Mouse (Mus musculus) hindbrain, embryonic 11.5 days (tissue): Measurements from ENCODE around the gene Gipc2. TPM values are rescaled to one million over a fixed set of nuclear protein-coding genes. Genes with fewer than 3 reads are reported as not detected.

Experiments used
- ATAC-seq: fragments of 200-750 bp; cut with Nextera tagmentation; 2 replicates; pipeline ENCODE4 v1.8.0; 2017; ENCODE audit warnings: mild to moderate bottlenecking, moderate TSS enrichment, moderate library complexity; ENCODE audit not compliant: low FRiP score
- DNase-seq: peaks from one replicate; pipeline ENCODE4 v3.0.0-alpha.2; 2015; ENCODE audit warnings: low spot score
- H3K27ac ChIP-seq: fragments of 300-500 bp; sonication (generic); 2 replicates; pipeline ENCODE4 v1.5.1; 2014; ENCODE audit warnings: mild to moderate bottlenecking, low read depth, low read length
- H3K27me3 ChIP-seq: fragments of 300-500 bp; sonication (generic); 2 replicates; pipeline ENCODE4 v1.6.1; 2014; ENCODE audit warnings: mild to moderate bottlenecking, low read length, moderate library complexity, mixed read lengths; ENCODE audit not compliant: control insufficient read depth, insufficient read depth
- H3K36me3 ChIP-seq: fragments of 300-500 bp; sonication (generic); 2 replicates; pipeline ENCODE4 v1.6.1; 2014; ENCODE audit warnings: mild to moderate bottlenecking, low read length, moderate library complexity, mixed read lengths; ENCODE audit not compliant: control insufficient read depth, insufficient read depth
- H3K4me1 ChIP-seq: fragments of 300-500 bp; sonication (generic); replicated peaks from 2 replicates; pipeline ENCODE4 v1.6.1; 2014; ENCODE audit warnings: low read length, mixed read lengths; ENCODE audit not compliant: control insufficient read depth, insufficient read depth
- H3K4me2 ChIP-seq: fragments of 300-500 bp; sonication (generic); replicated peaks from 2 replicates; pipeline ENCODE4 v1.6.1; 2014; ENCODE audit warnings: mild to moderate bottlenecking, low read depth, low read length
- H3K4me3 ChIP-seq: fragments of 300-500 bp; sonication (generic); 2 replicates; pipeline ENCODE4 v1.5.1; 2014; ENCODE audit warnings: low read depth, low read length
- H3K9ac ChIP-seq: fragments of 300-500 bp; sonication (generic); 2 replicates; pipeline ENCODE4 v1.6.1; 2014; ENCODE audit warnings: low read depth, low read length
- H3K9me3 ChIP-seq: fragments of 300-500 bp; sonication (generic); 2 replicates; pipeline ENCODE4 v1.6.1; 2016; ENCODE audit warnings: low read length; ENCODE audit not compliant: control insufficient read depth
- WGBS: fragments of 180-500 bp; shearing (Covaris S2); extraction: QIAGEN DNeasy Blood & Tissue Kit; methylation state at CpG from one replicate; pipeline ENCODE4 v1.1.7; 2014; 5-methylcytosine and 5-hydroxymethylcytosine counted together
- polyA plus RNA-seq: library from polyadenylated mRNA; unstranded; fragments of >200 nt; fragmentation: Nextera tagmentation; extraction: Ambion mirVana; gene quantifications from 2 replicates; pipeline ENCODE4 v1.2.1, GENCODE M21; 2014

Gene Gipc2
- polyA plus RNA-seq, result 3.1 and 5.0 TPM in 2 replicates

DNA sequence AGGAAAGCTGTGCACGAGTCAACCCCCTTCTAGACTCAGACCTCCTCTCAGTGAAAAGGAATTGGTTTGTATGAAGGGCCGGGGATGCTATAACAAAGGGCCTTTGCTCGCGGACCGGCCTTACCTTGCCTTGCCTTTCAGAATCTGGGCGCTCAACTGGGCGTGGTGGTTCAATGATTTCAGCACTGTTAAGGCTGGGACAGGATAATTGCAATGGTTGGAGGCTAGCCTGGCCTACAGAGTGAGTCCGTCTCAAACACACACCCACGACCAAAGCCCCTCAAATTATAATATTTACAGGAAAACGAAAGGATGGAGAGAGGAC lies at the start of gene Gipc2:
Gene Gipc2 (minus strand): TSS at position 132 of the 325 bp plus-strand sequence.
- H3K9me3 ChIP-seq, result no peaks in the 10 kb centered on the region
- H3K4me2 ChIP-seq, result peak within 1 kb of the TSS; percentile 98
- H3K27ac ChIP-seq, result no peak within 1 kb of the TSS
- DNase-seq (no peak), ATAC-seq (no peak; the same call in 1 of the 2 replicates)
- WGBS, result 5% methylated on average over 10 of the region's 10 CpGs
- H3K4me3 ChIP-seq, result peak within 1 kb of the TSS; percentile 56
- no peaks in the 10 kb centered on the region for H3K36me3 ChIP-seq
- H3K4me1 ChIP-seq, result peaks cover 4% of the 10 kb centered on the region; the same call in 1 of the 2 replicates
- peak within 1 kb of the TSS; percentile 56 for H3K9ac ChIP-seq
- H3K27me3 ChIP-seq, result peaks cover 10% of the 10 kb centered on the region

DNA sequence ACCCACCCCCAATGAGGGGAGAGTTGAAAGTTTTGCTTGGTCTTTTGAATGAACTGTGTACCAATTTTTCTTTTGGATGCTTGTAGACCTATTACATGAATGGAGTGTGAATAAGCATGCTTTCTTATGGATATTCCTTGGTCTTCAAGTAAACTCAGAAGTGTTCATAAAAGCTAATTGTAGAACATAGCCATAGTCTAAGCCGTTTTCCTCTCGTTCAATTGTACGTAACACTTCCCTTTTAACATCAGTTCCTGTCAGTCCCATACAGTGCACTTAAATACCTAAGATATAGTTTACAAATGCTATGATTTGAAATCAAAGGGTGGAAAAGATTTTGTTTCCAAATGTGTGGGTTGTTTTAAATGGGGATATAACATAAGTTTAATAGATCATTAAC lies 47.4 kb upstream of the Gipc2 start:
- H3K36me3 ChIP-seq, result no peaks in the 10 kb centered on the region
- H3K4me2 ChIP-seq, result peak overlapping the region; percentile 23; the same call in 1 of the 2 replicates
- DNase-seq (no peak), ATAC-seq (no peak)
- no peaks in the 10 kb centered on the region for H3K27me3 ChIP-seq
- H3K4me3 ChIP-seq, result peak overlapping the region; percentile 13; the same call in 1 of the 2 replicates
- H3K9ac ChIP-seq, result no peak overlapping the region
- 81% methylated on average over 3 of the region's 3 CpGs for WGBS
- peaks cover 11% of the 10 kb centered on the region; the same call in 1 of the 2 replicates for H3K4me1 ChIP-seq
- H3K27ac ChIP-seq, result no peak overlapping the region
- no peaks in the 10 kb centered on the region for H3K9me3 ChIP-seq

DNA sequence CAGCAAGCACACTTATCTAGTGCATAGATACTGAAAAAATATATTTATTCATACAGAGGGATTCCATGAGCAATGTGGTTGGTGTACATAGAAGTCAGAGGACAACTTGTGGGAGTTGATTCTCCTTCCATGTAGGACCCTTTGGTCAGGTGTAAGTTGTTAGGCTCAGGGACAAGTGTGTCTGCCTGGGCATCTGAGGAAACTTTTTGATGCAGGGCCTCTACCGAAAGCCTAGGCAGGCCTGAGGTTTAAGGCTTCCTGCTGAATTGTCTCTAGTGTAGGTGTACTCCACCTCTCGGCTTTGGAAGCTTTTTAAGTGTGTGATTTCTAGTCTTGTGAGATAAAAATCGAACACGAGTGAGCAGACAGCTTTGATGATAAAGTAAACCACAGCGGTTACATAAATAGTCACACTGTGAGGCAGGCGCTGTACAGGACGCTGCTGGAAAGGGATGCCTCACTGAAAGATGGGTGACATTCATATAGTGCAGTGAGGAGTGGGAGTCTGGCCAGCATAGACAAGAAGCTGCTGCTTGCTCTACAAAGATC lies 45.8 kb upstream of the Gipc2 start:
- 50% methylated on average over 7 of the region's 7 CpGs for WGBS
- Histone ChIP-seq H3K27ac (no peak overlapping the region), H3K4me2 (peak overlapping the region; percentile 86), H3K27me3 (no peaks in the 10 kb centered on the region), H3K36me3 (no peaks in the 10 kb centered on the region), H3K9me3 (no peaks in the 10 kb centered on the region), H3K4me1 (peaks cover 11% of the 10 kb centered on the region; the same call in 1 of the 2 replicates), H3K9ac (peak overlapping the region; percentile 100), H3K4me3 (peak overlapping the region; percentile 98)
- DNase-seq (no peak), ATAC-seq (no peak)

DNA sequence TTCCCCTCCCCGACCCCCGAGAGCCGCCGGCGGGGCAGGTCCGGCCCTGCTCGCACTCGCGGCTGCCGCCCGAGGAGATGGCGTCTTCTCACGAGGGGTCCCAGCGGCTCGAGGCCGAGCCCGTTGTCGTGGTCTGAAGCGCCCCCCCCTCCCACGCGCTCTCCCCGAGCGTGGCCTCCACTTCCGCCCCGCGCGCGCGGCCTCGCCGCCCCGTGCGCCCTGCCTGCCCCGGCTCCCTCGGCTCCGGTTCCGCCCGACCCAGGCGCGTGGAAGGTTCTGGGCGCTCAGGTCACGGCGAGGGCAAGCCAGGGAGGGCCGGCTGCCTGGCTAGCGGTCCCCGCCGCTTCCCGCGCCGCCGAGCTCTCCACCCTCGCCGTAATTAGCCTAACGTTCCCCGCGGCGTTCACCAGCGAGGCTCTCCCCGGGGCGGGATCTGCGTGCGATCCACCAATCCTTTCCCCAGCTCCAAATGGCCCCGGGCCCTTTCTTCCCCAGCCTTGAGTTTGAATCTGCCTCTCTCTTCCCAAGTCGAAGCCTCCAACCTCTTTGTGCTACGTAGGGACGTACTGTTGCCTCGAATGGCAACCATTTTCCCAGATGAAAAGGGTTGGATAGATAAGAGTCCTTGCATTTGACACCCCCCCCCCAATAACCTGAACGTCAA lies 44.8 kb upstream of the Gipc2 start:
- H3K27me3 ChIP-seq, result no peaks in the 10 kb centered on the region
- peak overlapping the region; percentile 100 for H3K27ac ChIP-seq
- no peaks in the 10 kb centered on the region for H3K36me3 ChIP-seq
- H3K9ac ChIP-seq, result peak overlapping the region; percentile 100
- DNase-seq (peak; percentile 81), ATAC-seq (peak; percentile 69)
- peak overlapping the region; percentile 86 for H3K4me2 ChIP-seq
- peak overlapping the region; percentile 98 for H3K4me3 ChIP-seq
- under 1% methylated on average over 40 of the region's 68 CpGs for WGBS
- H3K4me1 ChIP-seq, result peaks cover 11% of the 10 kb centered on the region; the same call in 1 of the 2 replicates
- H3K9me3 ChIP-seq, result no peaks in the 10 kb centered on the region

- DNase-seq (peak; percentile 99), ATAC-seq (peak; percentile 97)
- Histone ChIP-seq H3K27me3 (no peaks in the 10 kb centered on the region), H3K4me3 (peak within 1 kb of the TSS; percentile 98), H3K4me1 (peaks cover 11% of the 10 kb centered on the region; the same call in 1 of the 2 replicates), H3K36me3 (no peaks in the 10 kb centered on the region), H3K9me3 (no peaks in the 10 kb centered on the region), H3K4me2 (peak within 1 kb of the TSS; percentile 86), H3K27ac (peak within 1 kb of the TSS; percentile 100), H3K9ac (peak within 1 kb of the TSS; percentile 100)
- 0% methylated on average over 63 of the region's 85 CpGs for WGBS
Measured at GRCm38 (mm10) chr3:152209967-152210634, 44.1 kb upstream of the Gipc2 start, which contains the start of the genes Dnajb4 and Fubp1. Gene Dnajb4, minus strand, starts transcription at chr3:152210302. Gene Fubp1, plus strand, starts transcription at chr3:152210422.

DNA sequence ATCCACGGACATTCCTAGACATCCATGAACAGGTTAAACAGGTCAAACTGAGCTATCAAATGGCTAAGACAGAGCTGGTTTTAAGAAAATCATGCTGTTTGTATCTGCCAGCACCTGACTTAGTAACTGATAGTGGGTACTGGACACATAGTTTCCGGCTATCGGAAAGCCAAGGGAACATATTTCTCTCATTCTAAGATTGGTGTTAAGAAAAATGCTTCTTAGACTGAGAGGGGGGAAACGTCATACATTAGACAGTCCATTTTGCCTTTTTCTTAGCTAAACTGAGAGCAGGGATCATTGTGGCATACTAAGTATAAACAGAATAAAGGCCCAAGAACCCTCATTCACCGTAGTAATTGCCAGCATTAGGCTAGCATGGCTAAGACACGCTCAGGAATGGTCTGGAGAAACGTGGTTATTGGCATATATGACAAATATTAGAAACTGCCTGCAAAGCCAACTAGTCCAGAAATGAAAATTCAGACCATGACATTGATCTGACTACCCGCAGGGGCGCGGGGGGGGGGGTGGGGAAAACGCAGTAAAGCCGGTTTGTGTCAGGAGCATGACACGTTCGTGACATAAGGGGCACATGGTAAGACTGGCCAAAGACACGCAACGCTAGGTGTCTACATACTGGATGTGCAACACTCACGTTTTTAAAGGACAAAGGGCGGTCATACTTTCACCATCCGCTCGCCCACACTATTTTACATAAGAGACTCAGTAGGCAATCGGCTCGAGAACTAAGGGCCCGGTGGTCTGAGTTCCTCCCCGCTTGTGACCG lies 43.3 kb upstream of the Gipc2 start:
- H3K9me3 ChIP-seq, result no peaks in the 10 kb centered on the region
- H3K4me1 ChIP-seq, result peaks cover 11% of the 10 kb centered on the region; the same call in 1 of the 2 replicates
- H3K9ac ChIP-seq, result peak overlapping the region; percentile 100
- ATAC-seq, result peak; percentile 50
- no peaks in the 10 kb centered on the region for H3K36me3 ChIP-seq
- peak overlapping the region; percentile 64 for H3K4me2 ChIP-seq
- H3K27me3 ChIP-seq, result no peaks in the 10 kb centered on the region
- peak overlapping the region; percentile 100 for H3K27ac ChIP-seq
- DNase-seq, result peak; percentile 68
- WGBS, result 8% methylated on average over 25 of the region's 25 CpGs
- H3K4me3 ChIP-seq, result peak overlapping the region; percentile 98

GRCm38 (mm10) chr3:152208096-152208885 lies 42.3 kb upstream of the Gipc2 start:
- no peak overlapping the region for H3K27ac ChIP-seq
- peaks cover 11% of the 10 kb centered on the region; the same call in 1 of the 2 replicates for H3K4me1 ChIP-seq
- no peaks in the 10 kb centered on the region for H3K36me3 ChIP-seq
- WGBS, result 93% methylated on average over 7 of the region's 7 CpGs
- no peak overlapping the region for H3K4me3 ChIP-seq
- no peak for ATAC-seq
- no peaks in the 10 kb centered on the region for H3K9me3 ChIP-seq
- no peak for DNase-seq
- H3K27me3 ChIP-seq, result no peaks in the 10 kb centered on the region
- H3K9ac ChIP-seq, result no peak overlapping the region
- H3K4me2 ChIP-seq, result 0 out of 2 replicates have a peak overlapping the region, but pooled peaks have one; percentile 19
